Mouse (Mus musculus) cerebellum, adult 9-10 months (tissue): ENCODE measurements around the gene Foxi2.
A peak's percentile ranks its signal among the peaks of the same experiment; 100 is the strongest.

ENCODE experiments used
- DNase-seq: peaks from one replicate; pipeline ENCODE4 v3.0.0; 2022

Foxi2 gene

GRCm38 (mm10) chr7:135410237-135410965 lies at the start of gene Foxi2:
Gene Foxi2, plus strand, starts transcription at chr7:135410308.
- DNase-seq: no peak

- no peak for DNase-seq
Measured at GRCm38 (mm10) chr7:135364606-135365005, 45.5 kb upstream of the Foxi2 start.

- DNase-seq: no peak
Measured at GRCm38 (mm10) chr7:135376048-135376447, 34.1 kb upstream of the Foxi2 start.

GRCm38 (mm10) chr7:135376932-135377331 lies 33.2 kb upstream of the Foxi2 start:
- no peak for DNase-seq

GRCm38 (mm10) chr7:135378331-135378730 lies 31.8 kb upstream of the Foxi2 start:
- DNase-seq: no peak

GRCm38 (mm10) chr7:135389039-135389438 lies 21.1 kb upstream of the Foxi2 start:
- peak; percentile 3 for DNase-seq

GRCm38 (mm10) chr7:135392949-135393542 lies 17.1 kb upstream of the Foxi2 start:
- no peak for DNase-seq

GRCm38 (mm10) chr7:135394436-135394835 lies 15.7 kb upstream of the Foxi2 start:
- DNase-seq: no peak

- no peak for DNase-seq
Measured at GRCm38 (mm10) chr7:135395242-135395641, 14.9 kb upstream of the Foxi2 start.

GRCm38 (mm10) chr7:135397096-135397495 lies 13.0 kb upstream of the Foxi2 start:
- DNase-seq: no peak

GRCm38 (mm10) chr7:135397874-135398273 lies 12.2 kb upstream of the Foxi2 start:
- DNase-seq: no peak

GRCm38 (mm10) chr7:135403416-135403815 lies 6.7 kb upstream of the Foxi2 start:
- DNase-seq: peak; percentile 68

- no peak for DNase-seq
Measured at GRCm38 (mm10) chr7:135406761-135407160, 3.3 kb upstream of the Foxi2 start.

- DNase-seq: no peak
Measured at GRCm38 (mm10) chr7:135408501-135408900, 1.6 kb upstream of the Foxi2 start.

- no peak for DNase-seq
Measured at GRCm38 (mm10) chr7:135412357-135412756, 2.2 kb downstream of the Foxi2 start.

GRCm38 (mm10) chr7:135428840-135429239 lies 18.7 kb downstream of the Foxi2 start:
- DNase-seq: no peak

- no peak for DNase-seq
Measured at GRCm38 (mm10) chr7:135430903-135431302, 20.8 kb downstream of the Foxi2 start.

GRCm38 (mm10) chr7:135443903-135444302 lies 33.8 kb downstream of the Foxi2 start:
- no peak for DNase-seq

GRCm38 (mm10) chr7:135451340-135451739 lies 41.2 kb downstream of the Foxi2 start:
- no peak for DNase-seq

GRCm38 (mm10) chr7:135452366-135452765 lies 42.3 kb downstream of the Foxi2 start:
- peak; percentile 4 for DNase-seq

- no peak for DNase-seq
Measured at GRCm38 (mm10) chr7:135453690-135454089, 43.6 kb downstream of the Foxi2 start.
